Mouse (Mus musculus) kidney, adult 11 months (tissue): ENCODE data around the gene Nab2.

Source experiments
- DNase-seq: peaks from one replicate; pipeline ENCODE4 v3.0.0; 2022

The Nab2 gene

GRCm38 (mm10) chr10:127668093-127669050 lies at the start of gene Nab2:
TSS of gene Nab2 (minus strand) at chr10:127668568.
- DNase-seq, result peak; percentile 77

- DNase-seq, result no peak
Measured at GRCm38 (mm10) chr10:127712736-127713135, 44.4 kb upstream of the Nab2 start.

- DNase-seq, result no peak
Measured at GRCm38 (mm10) chr10:127710331-127710730, 42.0 kb upstream of the Nab2 start.

GRCm38 (mm10) chr10:127708850-127709370 lies 40.5 kb upstream of the Nab2 start:
- no peak for DNase-seq

GRCm38 (mm10) chr10:127707721-127708120 lies 39.4 kb upstream of the Nab2 start:
- peak; percentile 18 for DNase-seq

GRCm38 (mm10) chr10:127705783-127706182 lies 37.4 kb upstream of the Nab2 start:
- no peak for DNase-seq

- no peak for DNase-seq
Measured at GRCm38 (mm10) chr10:127704766-127705220, 36.4 kb upstream of the Nab2 start, which contains the start of gene Myo1a. TSS of gene Myo1a (plus strand) at chr10:127705170.

GRCm38 (mm10) chr10:127704293-127704692 lies 35.9 kb upstream of the Nab2 start:
- no peak for DNase-seq

GRCm38 (mm10) chr10:127703299-127703698 lies 34.9 kb upstream of the Nab2 start:
- DNase-seq, result no peak

- DNase-seq, result no peak
Measured at GRCm38 (mm10) chr10:127698966-127699365, 30.6 kb upstream of the Nab2 start.

GRCm38 (mm10) chr10:127695775-127696174 lies 27.4 kb upstream of the Nab2 start:
- no peak for DNase-seq

GRCm38 (mm10) chr10:127694636-127695035 lies 26.3 kb upstream of the Nab2 start:
- DNase-seq, result no peak

- no peak for DNase-seq
Measured at GRCm38 (mm10) chr10:127691053-127691452, 22.7 kb upstream of the Nab2 start.

- no peak for DNase-seq
Measured at GRCm38 (mm10) chr10:127682886-127683285, 14.5 kb upstream of the Nab2 start.

GRCm38 (mm10) chr10:127679881-127680280 lies 11.5 kb upstream of the Nab2 start:
- no peak for DNase-seq

- no peak for DNase-seq
Measured at GRCm38 (mm10) chr10:127679208-127679607, 10.8 kb upstream of the Nab2 start.

- peak; percentile 73 for DNase-seq
Measured at GRCm38 (mm10) chr10:127677591-127678336, 9.4 kb upstream of the Nab2 start.

- DNase-seq, result peak; percentile 96
Measured at GRCm38 (mm10) chr10:127676691-127677548, 8.6 kb upstream of the Nab2 start.

- no peak for DNase-seq
Measured at GRCm38 (mm10) chr10:127675859-127676398, 7.6 kb upstream of the Nab2 start.

GRCm38 (mm10) chr10:127674794-127675522 lies 6.6 kb upstream of the Nab2 start:
- DNase-seq, result peak; percentile 92

GRCm38 (mm10) chr10:127674046-127674655 lies 5.8 kb upstream of the Nab2 start:
- no peak for DNase-seq
